Mouse (Mus musculus) skeletal muscle tissue, postnatal 0 days (tissue): ENCODE measurements around the gene Idh1. TPM values are rescaled to one million over a fixed set of nuclear protein-coding genes. Genes with fewer than 3 reads are reported as not detected.

Experiments used
- polyA plus RNA-seq: library from polyadenylated mRNA; unstranded; fragments of >200 nt; fragmentation: Nextera tagmentation; extraction: Ambion mirVana; gene quantifications from 2 replicates; pipeline ENCODE4 v1.2.1, GENCODE M21; 2015

Idh1 gene
- 48.7 and 98.6 TPM in 2 replicates for polyA plus RNA-seq

DNA sequence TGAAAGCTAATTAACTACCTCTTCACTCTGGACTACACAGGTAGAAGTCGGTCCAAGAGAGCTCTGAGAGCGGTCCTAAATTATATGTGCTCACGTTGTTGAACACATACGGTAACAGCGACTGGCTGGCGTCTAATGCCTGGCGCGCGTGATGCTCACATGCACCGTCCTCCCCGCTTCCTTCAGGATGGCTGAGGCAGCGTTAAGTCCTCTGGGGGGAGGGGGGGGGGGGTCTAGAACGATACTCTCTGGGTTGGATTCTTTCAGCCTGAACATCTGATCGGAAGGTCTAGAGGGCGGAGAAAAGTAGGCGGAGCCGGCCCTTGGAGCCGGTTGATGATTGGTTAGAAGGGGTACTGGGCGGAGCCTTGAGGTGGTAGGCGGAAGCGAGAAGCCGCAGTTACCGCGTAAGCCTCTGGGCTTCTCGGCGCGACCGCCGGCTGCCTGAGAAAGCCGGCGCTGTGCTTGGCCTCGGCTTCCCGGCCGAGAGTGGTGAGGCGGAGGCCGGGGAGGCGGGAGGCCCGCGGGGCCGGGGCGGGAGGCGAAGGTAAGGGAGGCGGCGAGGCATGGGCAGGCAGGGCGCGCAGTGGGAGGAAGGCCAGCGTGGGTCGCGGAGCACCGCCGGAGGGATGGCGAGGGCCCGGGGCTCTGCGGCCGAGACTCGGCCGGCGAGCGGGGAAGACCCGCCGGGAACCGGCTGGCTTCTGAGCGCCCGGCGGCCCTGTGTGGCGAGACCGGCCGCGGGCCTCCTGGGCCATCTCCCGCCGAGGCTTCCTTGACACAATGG, at the start of gene Idh1, which contains the start of gene Pikfyve:
Gene Idh1, minus strand, starts transcription at position 214 of the 787 bp plus-strand sequence.
Gene Pikfyve, plus strand, starts transcription at position 397 of the 787 bp plus-strand sequence.

DNA sequence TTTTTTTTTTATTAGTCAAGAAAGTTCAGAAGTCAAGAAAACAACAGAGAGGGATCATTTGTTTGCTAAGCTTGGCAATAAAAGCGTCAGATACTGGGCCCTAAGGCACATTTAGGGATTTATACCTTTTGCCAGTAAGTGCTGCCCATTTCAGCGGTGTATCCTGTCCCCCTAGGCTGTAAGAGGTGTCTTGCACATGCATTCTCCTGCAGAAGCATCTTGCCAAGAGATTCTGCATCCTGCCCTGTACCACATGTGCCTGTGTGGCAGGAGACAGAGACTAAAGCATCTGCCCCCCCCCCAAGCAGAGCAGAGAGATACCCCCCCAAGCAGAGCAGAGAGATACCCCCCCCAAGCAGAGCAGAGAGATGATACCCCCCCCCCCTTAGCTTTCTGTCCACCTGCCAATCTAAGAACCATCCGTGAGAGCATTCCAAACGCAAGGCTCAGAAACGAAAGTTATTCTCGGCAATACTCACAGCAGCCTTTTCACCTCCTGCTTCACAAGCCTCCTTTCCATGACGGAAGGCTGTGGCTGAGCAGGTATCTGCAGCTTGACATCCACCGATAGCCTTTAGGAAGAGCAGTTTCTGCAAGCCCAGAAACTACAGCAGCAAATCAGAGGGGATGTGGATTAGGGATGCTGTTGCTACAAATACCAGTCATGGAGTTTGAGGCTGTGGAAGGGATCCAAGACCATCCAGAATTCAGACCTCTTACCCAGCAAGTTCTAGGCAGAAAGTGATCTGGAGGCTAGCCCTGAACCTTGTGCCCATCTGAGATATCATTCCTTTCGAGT, 63.5 kb downstream of the Idh1 start, which contains the start of gene D630023F18Rik:
Gene D630023F18Rik, minus strand, starts transcription at position 641 of the 799 bp plus-strand sequence.

DNA sequence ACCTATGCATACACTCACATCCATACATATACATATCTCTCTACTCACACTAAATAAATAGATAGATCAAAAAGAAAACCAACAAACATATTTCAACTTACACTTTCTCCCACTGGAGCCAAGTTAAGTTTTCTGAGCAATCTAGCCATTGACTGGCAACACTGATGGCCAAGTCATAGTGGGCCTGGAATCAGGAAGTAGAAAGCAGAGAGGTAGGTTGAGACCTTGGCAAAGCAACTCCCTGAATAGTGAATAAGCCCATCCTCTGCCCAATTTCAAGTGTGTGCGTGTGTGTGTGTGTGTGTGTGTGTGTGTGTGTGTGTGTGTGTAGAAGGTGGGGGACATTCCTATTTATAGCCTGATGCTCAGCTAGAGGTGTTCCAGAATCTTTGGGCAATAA, 66.9 kb downstream of the Idh1 start, which contains the start of gene Gm28845:
Gene Gm28845, minus strand, starts transcription at position 121 of the 400 bp plus-strand sequence.

Other genes starting within 250 kb of the Idh1 start
- 2.1 and 2.6 TPM in 2 replicates for gene Plekhm3, start 229.7 kb downstream of the Idh1 start, polyA plus RNA-seq
- 0.09 TPM in 1 of 2 replicates, not detected in the other for gene Akr1cl, start 153.7 kb downstream of the Idh1 start, polyA plus RNA-seq
- not detected in 2 replicates for gene Cryge, start 135.4 kb downstream of the Idh1 start, polyA plus RNA-seq
- gene Crygd, start 123.0 kb downstream of the Idh1 start, polyA plus RNA-seq: not detected in 2 replicates
- gene Crygc, start 112.8 kb downstream of the Idh1 start, polyA plus RNA-seq: not detected in 2 replicates
- gene Crygb, start 104.2 kb downstream of the Idh1 start, polyA plus RNA-seq: not detected in 2 replicates
- not detected in 2 replicates for gene Cryga, start 83.1 kb downstream of the Idh1 start, polyA plus RNA-seq
- not detected in 2 replicates for gene Gm28845, start 66.9 kb downstream of the Idh1 start, polyA plus RNA-seq
- gene D630023F18Rik, start 63.3 kb downstream of the Idh1 start, polyA plus RNA-seq: not detected in 2 replicates
- 3.5 and 4.5 TPM in 2 replicates for gene Pikfyve, start 183 bp upstream of the Idh1 start, polyA plus RNA-seq
- gene Pth2r, start 95.6 kb upstream of the Idh1 start, polyA plus RNA-seq: not detected in 2 replicates